Mouse (Mus musculus) C2C12 (cell line): ENCODE measurements around the gene Pdlim5. TPM values are rescaled to one million over a fixed set of nuclear protein-coding genes. Genes with fewer than 3 reads are reported as not detected.
A peak's percentile ranks its signal among the peaks of the same experiment; 100 is the strongest.

Experiments used
- H3K27me3 ChIP-seq: one replicate; pipeline ENCODE4 v1.6.1; 2011; ENCODE audit not compliant: control insufficient read depth, insufficient read depth, insufficient read length
- H3K36me3 ChIP-seq: one replicate; pipeline ENCODE4 v1.6.1; 2011; ENCODE audit not compliant: control insufficient read depth, insufficient read depth
- H3K4me3 ChIP-seq: one replicate; pipeline ENCODE4 v1.5.1; 2011; ENCODE audit warnings: mild to moderate bottlenecking, control low read depth; ENCODE audit not compliant: poor library complexity, insufficient read depth, severe bottlenecking
- H3K79me2 ChIP-seq: one replicate; pipeline ENCODE4 v1.6.1; 2011; ENCODE audit not compliant: control insufficient read depth, insufficient read depth
- H3K79me3 ChIP-seq: one replicate; pipeline ENCODE4 v1.6.1; 2011; ENCODE audit warnings: low read depth, control low read depth
- H3ac ChIP-seq: one replicate; pipeline ENCODE3; 2011; ENCODE audit warnings: low read depth; ENCODE audit not compliant: control insufficient read depth, insufficient read length
- CEBPB ChIP-seq: IDR thresholded peaks from one replicate; pipeline ENCODE4 v1.6.1; 2011; ENCODE audit warnings: low read depth, mild to moderate bottlenecking, control low read depth, moderate library complexity
- CTCF ChIP-seq: IDR thresholded peaks from one replicate; pipeline ENCODE4 v1.5.1; 2011; ENCODE audit not compliant: control insufficient read depth, insufficient read depth, insufficient read length
- FOSL1 ChIP-seq: IDR thresholded peaks from one replicate; pipeline ENCODE4 v1.8.0; 2011; ENCODE audit warnings: mild to moderate bottlenecking, low read length; ENCODE audit not compliant: poor library complexity, insufficient read depth, severe bottlenecking
- MAX ChIP-seq: IDR thresholded peaks from one replicate; pipeline ENCODE4 v1.6.1; 2011; ENCODE audit warnings: mild to moderate bottlenecking, control low read depth
- MYOD1 ChIP-seq: IDR thresholded peaks from one replicate; pipeline ENCODE4 v1.6.1; 2011; ENCODE audit warnings: low read depth; ENCODE audit not compliant: control insufficient read depth, insufficient read length
- MYOG ChIP-seq: IDR thresholded peaks from one replicate; pipeline ENCODE4 v1.6.1; 2011; ENCODE audit not compliant: control insufficient read depth, insufficient read length; ENCODE audit errors: extremely low read depth
- USF1 ChIP-seq: IDR thresholded peaks from one replicate; pipeline ENCODE4 v1.6.1; 2011; ENCODE audit warnings: low read depth, mild to moderate bottlenecking, control low read depth, moderate library complexity
- polyA plus RNA-seq: library from polyadenylated mRNA; unstranded; fragments of >200 nt; fragmentation: generic; extraction: Trizol; gene quantifications from one replicate; pipeline ENCODE4 v1.2.1, GENCODE M21; 2012; ENCODE audit warnings: missing spikeins

The Pdlim5 gene
- polyA plus RNA-seq, 1 experiment = 40.0 TPM

GRCm38 (mm10) chr3:142282706-142283105 is 112.8 kb downstream of the Pdlim5 start:
- Histone ChIP-seq H3K27me3 (no peaks in the 10 kb centered on the region), H3K4me3 (no peak overlapping the region), H3K79me3 (no peaks in the 10 kb centered on the region), H3K79me2 (no peaks in the 10 kb centered on the region), H3K36me3 (peaks cover 16% of the 10 kb centered on the region), H3ac (no peak overlapping the region)
- TF ChIP-seq MAX (no peak), CTCF (peak; percentile 27), FOSL1 (no peak)

- H3K79me3 ChIP-seq = no peaks in the 10 kb centered on the region
- no peaks in the 10 kb centered on the region for H3K79me2 ChIP-seq
- H3K4me3 ChIP-seq = no peak overlapping the region
- H3K36me3 ChIP-seq = peaks cover 22% of the 10 kb centered on the region
- H3ac ChIP-seq = no peak overlapping the region
- TF ChIP-seq MAX (no peak), MYOD1 (no peak), FOSL1 (no peak), USF1 (no peak), MYOG (no peak), CEBPB (no peak), CTCF (no peak)
- H3K27me3 ChIP-seq = no peaks in the 10 kb centered on the region
Measured at GRCm38 (mm10) chr3:142281656-142282055, 113.8 kb downstream of the Pdlim5 start.

GRCm38 (mm10) chr3:142281093-142281445 is 114.4 kb downstream of the Pdlim5 start:
- H3K27me3 ChIP-seq = no peaks in the 10 kb centered on the region
- no peaks in the 10 kb centered on the region for H3K79me3 ChIP-seq
- no peaks in the 10 kb centered on the region for H3K79me2 ChIP-seq
- peaks cover 28% of the 10 kb centered on the region for H3K36me3 ChIP-seq
- no peak overlapping the region for H3ac ChIP-seq
- no peak for TF ChIP-seq USF1
- TF ChIP-seq CEBPB = no peak
- TF ChIP-seq FOSL1 = no peak
- TF ChIP-seq MYOD1 = peak; percentile 9
- peak; percentile 10 for TF ChIP-seq MAX
- no peak overlapping the region for H3K4me3 ChIP-seq

GRCm38 (mm10) chr3:142280366-142281092 is 115.0 kb downstream of the Pdlim5 start:
- TF ChIP-seq CTCF (no peak), MYOD1 (no peak), MYOG (no peak), FOSL1 (no peak), USF1 (no peak), CEBPB (no peak), MAX (no peak)
- no peak overlapping the region for H3K4me3 ChIP-seq
- H3K79me3 ChIP-seq = no peaks in the 10 kb centered on the region
- no peak overlapping the region for H3ac ChIP-seq
- peaks cover 33% of the 10 kb centered on the region for H3K36me3 ChIP-seq
- no peaks in the 10 kb centered on the region for H3K79me2 ChIP-seq
- H3K27me3 ChIP-seq = no peaks in the 10 kb centered on the region

- Histone ChIP-seq H3K4me3 (no peak overlapping the region), H3K79me3 (no peaks in the 10 kb centered on the region), H3K36me3 (peaks cover 31% of the 10 kb centered on the region), H3K79me2 (no peaks in the 10 kb centered on the region), H3K27me3 (no peaks in the 10 kb centered on the region), H3ac (no peak overlapping the region)
- no peak for TF ChIP-seq USF1
- no peak for TF ChIP-seq MYOG
- TF ChIP-seq FOSL1 = no peak
- TF ChIP-seq CTCF = no peak
- TF ChIP-seq MAX = no peak
- TF ChIP-seq CEBPB = no peak
- TF ChIP-seq MYOD1 = no peak
Measured at GRCm38 (mm10) chr3:142279011-142279410, 116.5 kb downstream of the Pdlim5 start.

- Histone ChIP-seq H3K36me3 (peaks cover 46% of the 10 kb centered on the region), H3K79me2 (no peaks in the 10 kb centered on the region), H3K79me3 (no peaks in the 10 kb centered on the region), H3K27me3 (no peaks in the 10 kb centered on the region), H3K4me3 (no peak overlapping the region), H3ac (no peak overlapping the region)
- no peak for TF ChIP-seq USF1
- no peak for TF ChIP-seq CEBPB
- TF ChIP-seq CTCF = no peak
Measured at GRCm38 (mm10) chr3:142276506-142276905, 119.0 kb downstream of the Pdlim5 start.
